Mouse (Mus musculus) right cerebral cortex, postnatal 25 days (tissue): Measurements from ENCODE around the gene Tmem164.

Experiments
- DNase-seq: peaks from one replicate; pipeline ENCODE4 v3.0.0; 2022

Gene Tmem164

GRCm38 (mm10) chrX:142693256-142693655, 12.1 kb downstream of the Tmem164 start:
- no peak for DNase-seq

GRCm38 (mm10) chrX:142694338-142694737, 13.1 kb downstream of the Tmem164 start:
- no peak for DNase-seq

GRCm38 (mm10) chrX:142694856-142695255, 13.7 kb downstream of the Tmem164 start:
- no peak for DNase-seq

- no peak for DNase-seq
These were observed 15.6 kb downstream of the Tmem164 start for GRCm38 (mm10) chrX:142696789-142697188.

- DNase-seq = no peak
These were observed 16.5 kb downstream of the Tmem164 start for GRCm38 (mm10) chrX:142697545-142698204.

GRCm38 (mm10) chrX:142698212-142698611, 17.0 kb downstream of the Tmem164 start:
- no peak for DNase-seq

GRCm38 (mm10) chrX:142702094-142702493, 20.9 kb downstream of the Tmem164 start:
- DNase-seq = no peak

GRCm38 (mm10) chrX:142702566-142702965, 21.4 kb downstream of the Tmem164 start:
- DNase-seq = no peak

GRCm38 (mm10) chrX:142703953-142704352, 22.7 kb downstream of the Tmem164 start:
- no peak for DNase-seq

- DNase-seq = no peak
These were observed 27.1 kb downstream of the Tmem164 start for GRCm38 (mm10) chrX:142708257-142708656.

GRCm38 (mm10) chrX:142716014-142716413, 34.8 kb downstream of the Tmem164 start:
- no peak for DNase-seq

- no peak for DNase-seq
These were observed 36.8 kb downstream of the Tmem164 start for GRCm38 (mm10) chrX:142717958-142718478.

- no peak for DNase-seq
These were observed 37.6 kb downstream of the Tmem164 start for GRCm38 (mm10) chrX:142718759-142719158.

- no peak for DNase-seq
These were observed 40.7 kb downstream of the Tmem164 start for GRCm38 (mm10) chrX:142721897-142722296.

GRCm38 (mm10) chrX:142724203-142724602, 43.0 kb downstream of the Tmem164 start:
- DNase-seq = no peak

- DNase-seq = no peak
These were observed 44.4 kb downstream of the Tmem164 start for GRCm38 (mm10) chrX:142725571-142725970.

- no peak for DNase-seq
These were observed 45.1 kb downstream of the Tmem164 start for GRCm38 (mm10) chrX:142726311-142726710.

GRCm38 (mm10) chrX:142727847-142728246, 46.6 kb downstream of the Tmem164 start:
- DNase-seq = no peak

GRCm38 (mm10) chrX:142729040-142729439, 47.8 kb downstream of the Tmem164 start:
- no peak for DNase-seq

- no peak for DNase-seq
These were observed 48.3 kb downstream of the Tmem164 start for GRCm38 (mm10) chrX:142729482-142729881.

GRCm38 (mm10) chrX:142737099-142737498, 55.9 kb downstream of the Tmem164 start:
- DNase-seq = no peak

- DNase-seq = no peak
These were observed 56.5 kb downstream of the Tmem164 start for GRCm38 (mm10) chrX:142737719-142738118.

- DNase-seq = no peak
These were observed 66.2 kb downstream of the Tmem164 start for GRCm38 (mm10) chrX:142747428-142747827.

GRCm38 (mm10) chrX:142748574-142748973, 67.4 kb downstream of the Tmem164 start:
- peak; percentile 8 for DNase-seq

GRCm38 (mm10) chrX:142750775-142751174, 69.6 kb downstream of the Tmem164 start:
- DNase-seq = no peak
